Mouse (Mus musculus): ENCODE results near the gene Clasrp. TPM values are rescaled to one million over a fixed set of nuclear protein-coding genes. Genes with fewer than 3 reads are reported as not detected.

Clasrp gene
- polyA plus RNA-seq, 1 experiment from 2014 or later, result 58.6 TPM

DNA sequence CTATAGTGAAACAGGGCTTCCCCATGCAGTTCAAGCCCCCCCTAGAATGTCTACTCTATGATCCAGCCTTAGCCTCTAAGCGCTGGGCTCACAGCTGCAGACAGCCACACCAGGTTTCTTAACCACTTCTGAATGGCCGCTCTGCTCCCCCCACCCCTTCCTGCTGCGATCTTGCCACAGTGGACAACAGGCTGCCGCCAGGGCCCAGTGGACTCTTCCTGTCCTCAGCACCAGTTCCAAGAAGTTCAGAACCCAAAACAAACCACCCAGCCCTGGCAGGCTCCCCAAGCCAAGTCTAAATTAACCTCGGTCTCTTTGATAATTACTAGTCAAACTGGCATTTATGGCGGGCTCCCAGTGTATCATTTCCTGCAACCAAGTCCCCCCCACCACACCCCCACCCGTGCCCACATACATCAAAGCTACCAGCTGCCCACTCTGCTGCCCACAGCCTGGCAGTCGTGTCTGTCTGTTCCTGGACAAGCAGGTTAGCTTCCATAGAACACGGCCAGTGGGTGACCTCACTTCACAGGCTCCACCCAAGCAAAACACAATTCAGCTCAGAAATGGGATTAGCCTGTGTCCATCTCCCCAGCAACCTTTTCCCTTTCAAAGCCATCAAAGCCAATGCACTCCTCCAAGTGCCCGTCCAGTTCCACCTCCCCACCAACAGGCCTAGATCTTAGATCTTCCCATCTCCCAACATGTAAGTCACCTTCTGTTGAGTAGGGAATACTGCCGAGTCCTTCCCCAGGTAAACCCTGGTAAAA lies 43.6 kb downstream of the Clasrp start:
- ATAC-seq (replicated peaks; ENCODE audit: low FRiP score), result no peak
- Histone ChIP-seq H3K4me2 (peak overlapping the region; percentile 81), H3K36me3 (peaks cover 35% of the 10 kb centered on the region), H3K9ac (peak overlapping the region; percentile 88), H3K27ac (peak overlapping the region; percentile 95; the same call in 1 of the 2 replicates), H3K27me3 (no peaks in the 10 kb centered on the region), H3K9me3 (replicated peaks) (no peaks in the 10 kb centered on the region), H3K4me1 (peaks cover 47% of the 10 kb centered on the region), H3K4me3 (replicated peaks) (peak overlapping the region; percentile 94)
- WGBS, result 21% methylated on average over 11 of the region's 11 CpGs

DNA sequence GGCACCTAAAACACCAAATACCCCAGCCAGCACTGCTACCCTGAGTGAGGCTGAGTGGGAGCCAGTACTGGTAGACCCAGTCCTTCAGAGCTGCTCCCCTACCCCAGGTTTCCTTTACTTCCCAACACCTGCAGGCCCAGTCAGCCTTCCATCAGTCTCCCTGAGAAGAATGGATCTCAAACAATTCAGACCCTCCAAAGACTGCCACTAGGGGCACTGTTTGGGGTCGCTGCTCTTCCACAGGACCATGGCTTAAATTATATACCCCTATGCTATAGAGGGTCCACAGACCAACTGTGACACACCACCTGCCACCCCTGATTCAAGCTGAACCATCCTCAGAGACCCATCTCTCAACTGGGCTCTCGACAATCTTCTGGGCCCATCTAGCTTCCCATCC lies 45.3 kb downstream of the Clasrp start:
- Histone ChIP-seq H3K27me3 (no peaks in the 10 kb centered on the region), H3K9me3 (replicated peaks) (no peaks in the 10 kb centered on the region), H3K36me3 (peaks cover 31% of the 10 kb centered on the region), H3K4me2 (no peak overlapping the region), H3K4me3 (replicated peaks) (no peak overlapping the region), H3K4me1 (peaks cover 47% of the 10 kb centered on the region), H3K27ac (no peak overlapping the region), H3K9ac (no peak overlapping the region)
- ATAC-seq (replicated peaks; ENCODE audit: low FRiP score), result no peak
- WGBS, result 52% methylated on average over 2 of the region's 2 CpGs

DNA sequence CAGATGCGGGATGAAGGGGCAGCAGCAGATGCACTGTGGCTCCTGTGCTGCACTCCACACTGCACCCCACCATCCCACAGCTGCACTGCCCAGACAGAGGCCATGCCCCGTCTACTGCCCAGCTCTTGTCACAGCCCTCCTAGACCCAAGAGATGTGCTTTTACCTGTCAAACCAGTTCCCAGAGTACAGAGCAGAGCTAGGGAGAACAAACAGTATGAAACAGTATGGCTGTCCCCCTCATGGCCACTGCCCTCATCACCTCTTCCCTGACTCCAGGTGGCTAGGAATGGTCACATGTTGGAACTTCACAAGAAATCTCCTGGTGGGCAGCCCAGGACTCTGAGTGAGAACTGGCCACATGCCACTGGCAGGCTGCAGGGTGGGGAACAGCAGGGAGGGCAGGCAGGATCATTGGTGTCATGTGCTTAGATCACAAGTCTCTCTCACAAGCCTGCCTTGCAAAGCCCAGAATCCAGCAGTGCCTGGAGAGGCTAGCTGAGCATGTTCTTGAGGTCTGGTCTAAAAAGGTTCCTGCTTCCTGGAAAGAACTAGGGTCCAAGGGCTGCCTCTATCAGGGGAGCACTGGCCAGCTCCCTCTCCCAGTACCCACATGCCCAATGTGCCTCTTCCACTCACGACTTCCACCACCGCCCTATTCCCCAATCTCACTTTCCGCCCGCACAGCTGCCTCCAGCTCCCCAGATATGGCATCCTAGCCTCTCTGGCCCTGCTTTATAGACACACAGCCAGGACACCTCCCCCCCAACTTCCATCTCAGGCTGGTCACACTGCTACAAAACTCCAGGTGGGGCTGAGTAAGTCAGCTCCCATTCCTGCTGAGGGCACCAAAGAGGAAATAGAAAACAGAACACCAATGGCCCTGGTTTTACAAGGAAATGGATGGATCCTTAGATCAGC lies 46.0 kb downstream of the Clasrp start:
- Histone ChIP-seq H3K4me2 (no peak overlapping the region), H3K27ac (no peak overlapping the region), H3K9ac (no peak overlapping the region), H3K4me1 (peaks cover 42% of the 10 kb centered on the region), H3K36me3 (peaks cover 34% of the 10 kb centered on the region), H3K4me3 (replicated peaks) (no peak overlapping the region), H3K27me3 (no peaks in the 10 kb centered on the region), H3K9me3 (replicated peaks) (no peaks in the 10 kb centered on the region)
- WGBS, result 92% methylated on average over 6 of the region's 6 CpGs
- no peak for ATAC-seq (replicated peaks; ENCODE audit: low FRiP score)

GRCm38 (mm10) chr7:19557086-19557485 lies 47.2 kb downstream of the Clasrp start:
- no peaks in the 10 kb centered on the region for H3K27me3 ChIP-seq
- H3K4me3 ChIP-seq (replicated peaks), result no peak overlapping the region
- H3K4me2 ChIP-seq, result no peak overlapping the region
- peaks cover 44% of the 10 kb centered on the region for H3K36me3 ChIP-seq
- H3K4me1 ChIP-seq, result peaks cover 39% of the 10 kb centered on the region
- no peak overlapping the region for H3K9ac ChIP-seq
- 91% methylated on average over 2 of the region's 2 CpGs for WGBS
- H3K27ac ChIP-seq, result no peak overlapping the region
- H3K9me3 ChIP-seq (replicated peaks), result no peaks in the 10 kb centered on the region
- ATAC-seq (replicated peaks; ENCODE audit: low FRiP score), result no peak

- WGBS, result 79% methylated on average over 1 of the region's 1 CpGs
- H3K9ac ChIP-seq, result no peak overlapping the region
- H3K27ac ChIP-seq, result no peak overlapping the region
- no peaks in the 10 kb centered on the region for H3K27me3 ChIP-seq
- no peaks in the 10 kb centered on the region for H3K9me3 ChIP-seq (replicated peaks)
- H3K4me3 ChIP-seq (replicated peaks), result no peak overlapping the region
- no peak for ATAC-seq (replicated peaks; ENCODE audit: low FRiP score)
- peaks cover 23% of the 10 kb centered on the region for H3K4me1 ChIP-seq
- H3K4me2 ChIP-seq, result no peak overlapping the region
- H3K36me3 ChIP-seq, result peaks cover 49% of the 10 kb centered on the region
These were observed 50.1 kb downstream of the Clasrp start for GRCm38 (mm10) chr7:19554168-19554567.

GRCm38 (mm10) chr7:19552443-19552842 lies 51.8 kb downstream of the Clasrp start:
- peaks cover 40% of the 10 kb centered on the region for H3K36me3 ChIP-seq
- 47% methylated on average over 2 of the region's 2 CpGs for WGBS
- no peak overlapping the region for H3K4me2 ChIP-seq
- no peaks in the 10 kb centered on the region for H3K27me3 ChIP-seq
- peaks cover 10% of the 10 kb centered on the region; the same call in 1 of the 2 replicates for H3K4me1 ChIP-seq
- ATAC-seq (replicated peaks; ENCODE audit: low FRiP score), result no peak
- H3K9me3 ChIP-seq (replicated peaks), result no peaks in the 10 kb centered on the region
- H3K4me3 ChIP-seq (replicated peaks), result no peak overlapping the region
- no peak overlapping the region for H3K27ac ChIP-seq
- H3K9ac ChIP-seq, result no peak overlapping the region

DNA sequence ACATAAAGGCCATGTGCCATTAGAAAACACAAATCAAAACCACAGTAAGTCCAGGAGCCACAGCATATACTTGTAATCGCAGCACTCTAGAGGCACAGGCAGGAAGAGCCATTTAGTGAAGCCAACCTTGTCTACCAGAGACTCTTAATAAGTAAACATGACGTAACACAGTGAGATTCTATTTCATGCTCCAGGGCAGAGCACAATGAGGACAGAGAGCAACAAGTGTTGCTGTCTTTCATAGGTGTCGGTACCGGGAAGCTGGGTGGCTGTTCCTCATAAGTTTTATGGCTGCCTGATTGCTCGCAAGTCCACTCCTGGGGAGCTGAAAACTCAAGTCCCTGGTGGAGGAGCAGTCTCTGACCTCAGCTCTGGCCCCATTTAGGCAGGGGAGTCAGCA lies 52.7 kb downstream of the Clasrp start:
- Histone ChIP-seq H3K4me2 (no peak overlapping the region), H3K36me3 (peaks cover 39% of the 10 kb centered on the region), H3K4me1 (peaks cover 11% of the 10 kb centered on the region), H3K9ac (no peak overlapping the region), H3K27me3 (no peaks in the 10 kb centered on the region), H3K4me3 (replicated peaks) (no peak overlapping the region), H3K27ac (no peak overlapping the region), H3K9me3 (replicated peaks) (no peaks in the 10 kb centered on the region)
- 62% methylated on average over 5 of the region's 5 CpGs for WGBS
- no peak for ATAC-seq (replicated peaks; ENCODE audit: low FRiP score)

DNA sequence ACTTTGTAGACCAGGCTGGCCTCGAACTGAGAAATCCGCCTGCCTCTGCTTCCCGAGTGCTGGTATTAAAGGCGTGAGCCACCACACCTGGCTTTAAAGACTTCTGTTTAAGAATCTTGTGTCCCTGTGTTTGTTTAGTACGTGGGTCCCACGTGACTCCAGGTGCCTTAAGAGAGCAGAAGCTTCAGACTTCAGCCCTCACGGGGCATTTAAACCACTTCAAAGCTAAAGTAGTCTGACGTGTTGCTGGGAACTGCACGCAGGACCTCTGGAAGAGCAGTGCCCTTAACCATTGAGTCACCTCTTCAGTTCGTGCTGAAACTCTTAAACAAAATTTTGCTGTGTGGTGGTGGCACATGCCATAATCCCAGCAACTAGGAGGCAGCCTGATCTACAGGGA lies 54.9 kb downstream of the Clasrp start:
- no peak overlapping the region for H3K4me3 ChIP-seq (replicated peaks)
- H3K4me2 ChIP-seq, result no peak overlapping the region
- WGBS, result 86% methylated on average over 10 of the region's 10 CpGs
- ATAC-seq (replicated peaks; ENCODE audit: low FRiP score), result no peak
- no peaks in the 10 kb centered on the region for H3K9me3 ChIP-seq (replicated peaks)
- peaks cover 29% of the 10 kb centered on the region for H3K4me1 ChIP-seq
- H3K36me3 ChIP-seq, result peaks cover 26% of the 10 kb centered on the region
- H3K9ac ChIP-seq, result no peak overlapping the region
- H3K27me3 ChIP-seq, result no peaks in the 10 kb centered on the region
- H3K27ac ChIP-seq, result no peak overlapping the region

GRCm38 (mm10) chr7:19547344-19547969 lies 56.8 kb downstream of the Clasrp start:
- no peak overlapping the region for H3K4me3 ChIP-seq (replicated peaks)
- no peak overlapping the region for H3K9ac ChIP-seq
- no peak for ATAC-seq (replicated peaks; ENCODE audit: low FRiP score)
- H3K9me3 ChIP-seq (replicated peaks), result no peaks in the 10 kb centered on the region
- H3K4me2 ChIP-seq, result no peak overlapping the region
- no peak overlapping the region for H3K27ac ChIP-seq
- no peaks in the 10 kb centered on the region for H3K27me3 ChIP-seq
- peaks cover 8% of the 10 kb centered on the region; the same call in 1 of the 2 replicates for H3K36me3 ChIP-seq
- 84% methylated on average over 2 of the region's 2 CpGs for WGBS
- peaks cover 36% of the 10 kb centered on the region for H3K4me1 ChIP-seq

- no peak overlapping the region for H3K4me2 ChIP-seq
- H3K9me3 ChIP-seq (replicated peaks), result no peaks in the 10 kb centered on the region
- ATAC-seq (replicated peaks; ENCODE audit: low FRiP score), result no peak
- H3K36me3 ChIP-seq, result no peaks in the 10 kb centered on the region
- no peaks in the 10 kb centered on the region for H3K27me3 ChIP-seq
- peaks cover 44% of the 10 kb centered on the region for H3K4me1 ChIP-seq
- H3K4me3 ChIP-seq (replicated peaks), result no peak overlapping the region
- 42% methylated on average over 3 of the region's 3 CpGs for WGBS
- no peak overlapping the region for H3K9ac ChIP-seq
- H3K27ac ChIP-seq, result no peak overlapping the region
These were observed 58.3 kb downstream of the Clasrp start for GRCm38 (mm10) chr7:19546007-19546406.

GRCm38 (mm10) chr7:19543584-19543983 lies 60.7 kb downstream of the Clasrp start:
- Histone ChIP-seq H3K27me3 (no peaks in the 10 kb centered on the region), H3K4me2 (no peak overlapping the region), H3K4me1 (peaks cover 49% of the 10 kb centered on the region), H3K9ac (no peak overlapping the region), H3K36me3 (no peaks in the 10 kb centered on the region), H3K9me3 (replicated peaks) (no peaks in the 10 kb centered on the region), H3K27ac (no peak overlapping the region), H3K4me3 (replicated peaks) (no peak overlapping the region)
- no peak for ATAC-seq (replicated peaks; ENCODE audit: low FRiP score)
- 53% methylated on average over 6 of the region's 6 CpGs for WGBS

Measured in kidney, embryonic 15.5 days (tissue).